Mouse (Mus musculus) liver, embryonic 14.5 days (tissue): ENCODE measurements around the gene Zfp445. TPM values are rescaled to one million over a fixed set of nuclear protein-coding genes. Genes with fewer than 3 reads are reported as not detected.
"Not testable (repeated sequence)": the region's sequence is repeated elsewhere in the genome, so short reads cannot be mapped to it uniquely, and the experiment has no call there.

Source experiments
- ATAC-seq: fragments of 200-750 bp; cut with Nextera tagmentation; 2 replicates; pipeline ENCODE4 v1.8.0; 2017; ENCODE audit warnings: moderate number of reproducible peaks, mild to moderate bottlenecking, moderate library complexity; ENCODE audit not compliant: insufficient read depth
- DNase-seq, 3 experiments: peaks; one replicate each; pipeline ENCODE4 v3.0.0-alpha.2; 2012 to 2013; ENCODE audit warnings: low read depth in 3 of 3, low spot score in 3 of 3
- H3K27ac ChIP-seq: fragments of 300-500 bp; sonication (generic); 2 replicates; pipeline ENCODE4 v1.5.1; 2014; ENCODE audit warnings: moderate library complexity, mild to moderate bottlenecking, control low read depth, inconsistent platforms
- H3K27me3 ChIP-seq: fragments of 300-500 bp; sonication (generic); 2 replicates; pipeline ENCODE4 v1.6.1; 2014; ENCODE audit warnings: mild to moderate bottlenecking, low read length, moderate library complexity; ENCODE audit not compliant: control insufficient read depth, insufficient read depth
- H3K36me3 ChIP-seq: fragments of 300-500 bp; sonication (generic); replicated peaks from 2 replicates; pipeline ENCODE4 v1.6.1; 2014; ENCODE audit warnings: low read depth; ENCODE audit not compliant: control insufficient read depth, insufficient read depth
- H3K4me1 ChIP-seq, 2 experiments: fragments of 200-500 bp in 1 of 2; fragments of 300-500 bp in 1 of 2; sonication (generic) in 1 of 2; replicated peaks; 2 replicates each; pipeline ENCODE4 v1.6.1; 2012 to 2014; ENCODE audit warnings: antibody characterized with exemption in 1 of 2, inconsistent platforms in 1 of 2, low read length in 1 of 2; ENCODE audit not compliant: control insufficient read depth in 2 of 2, insufficient read depth in 2 of 2
- H3K4me2 ChIP-seq: fragments of 300-500 bp; sonication (generic); 2 replicates; pipeline ENCODE4 v1.6.1; 2014; ENCODE audit warnings: low read depth, mild to moderate bottlenecking, control low read depth, moderate library complexity
- H3K4me3 ChIP-seq, 2 experiments: fragments of 200-500 bp in 1 of 2; fragments of 300-500 bp in 1 of 2; sonication (generic) in 1 of 2; 2 replicates each; pipeline ENCODE4 v1.5.1; 2012 to 2014; ENCODE audit warnings: low read depth in 2 of 2, low read length in 2 of 2, mild to moderate bottlenecking in 2 of 2, control low read depth in 1 of 2, inconsistent platforms in 1 of 2, moderate library complexity in 1 of 2; ENCODE audit not compliant: insufficient read depth in 1 of 2
- H3K9ac ChIP-seq: fragments of 300-500 bp; sonication (generic); replicated peaks from 2 replicates; pipeline ENCODE4 v1.6.1; 2014; ENCODE audit warnings: mild to moderate bottlenecking, control low read depth, moderate library complexity
- H3K9me3 ChIP-seq: fragments of 300-500 bp; sonication (generic); 2 replicates; pipeline ENCODE4 v1.6.1; 2016; ENCODE audit warnings: low read length, mixed read lengths; ENCODE audit not compliant: control insufficient read depth
- CTCF ChIP-seq: IDR thresholded peaks from 2 replicates; pipeline ENCODE4 v1.5.1; 2016; ENCODE audit warnings: antibody characterized with exemption, low read depth, control low read depth
- EP300 ChIP-seq: IDR thresholded peaks from 2 replicates; pipeline ENCODE4 v1.6.1; 2016; ENCODE audit warnings: antibody characterized with exemption, low read depth
- WGBS: fragments of 180-500 bp; shearing (Covaris S2); extraction: QIAGEN DNeasy Blood & Tissue Kit; methylation state at CpG from one replicate; pipeline ENCODE4 v1.1.7; 2014; ENCODE audit not compliant: insufficient replicate concordance; 5-methylcytosine and 5-hydroxymethylcytosine counted together
- polyA plus RNA-seq, 2 experiments: library from polyadenylated mRNA; depleted of rRNA in 1 of 2; stranded (reverse) in 1 of 2; unstranded in 1 of 2; fragments of >200 nt; fragmentation: Nextera tagmentation in 1 of 2; extraction: Ambion mirVana in 1 of 2; gene quantifications; 2 replicates each; pipeline versions ENCODE4 v1.2.1 to v1.2.3; 2012 to 2014

Zfp445 gene
- polyA plus RNA-seq, 2 experiments: 14.1 to 18.0 TPM

DNA sequence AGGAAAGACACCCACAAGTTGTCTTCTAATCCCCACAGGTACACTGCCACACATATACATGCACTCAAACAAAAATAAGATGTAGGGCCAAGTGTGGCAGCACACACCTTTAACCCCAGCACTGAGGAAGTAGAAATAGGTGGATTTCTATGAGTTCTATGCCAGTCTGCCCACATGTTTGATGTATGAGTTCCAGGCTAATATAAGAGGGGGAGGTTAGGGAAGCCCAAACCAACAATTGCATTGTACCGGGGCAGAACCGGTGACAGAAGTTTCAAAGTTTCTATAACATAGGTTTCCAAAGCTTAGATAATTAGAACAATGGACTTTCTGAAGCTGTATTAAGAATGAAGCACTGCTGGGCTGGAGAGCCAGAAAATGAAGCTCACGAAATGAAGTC is 958 bp downstream of the Zfp445 start:
- no peak for TF ChIP-seq EP300
- no peak for TF ChIP-seq CTCF
- Histone ChIP-seq H3K4me3 (peak overlapping the region; percentile 63 to 76), H3K4me2 (peak overlapping the region; percentile 64), H3K9ac (peak overlapping the region; percentile 87), H3K27me3 (no peaks in the 10 kb centered on the region), H3K9me3 (peaks cover 14% of the 10 kb centered on the region), H3K36me3 (peaks cover 26% of the 10 kb centered on the region), H3K27ac (no peak overlapping the region), H3K4me1 (peaks cover 15 to 16% of the 10 kb centered on the region in 2 experiments)
- 50% methylated on average over 3 of the region's 3 CpGs for WGBS
- DNase-seq (no peak), ATAC-seq (no peak)

DNA sequence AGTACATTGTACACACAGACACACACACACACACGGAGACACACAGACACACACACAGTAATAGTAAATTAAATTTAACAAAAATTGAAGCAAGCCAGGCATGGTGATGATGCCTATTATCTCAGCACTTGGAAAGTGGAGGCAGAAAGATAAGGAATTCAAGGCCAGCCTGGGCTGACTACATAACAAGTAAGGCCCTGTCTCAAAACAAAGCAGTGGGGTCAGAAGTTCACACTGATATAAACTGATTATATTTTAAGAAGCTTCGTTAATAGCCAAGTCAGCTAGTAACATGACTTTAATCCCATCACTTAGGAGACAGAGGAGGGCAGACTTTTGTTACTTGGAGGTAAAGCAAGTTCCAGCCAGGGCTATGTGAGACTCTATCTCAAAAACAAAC is 2.1 kb downstream of the Zfp445 start:
- ATAC-seq (no peak), DNase-seq (peak in 1 of 3 experiments; percentile 17)
- 52% methylated on average over 2 of the region's 2 CpGs for WGBS
- Histone ChIP-seq H3K9ac (no peak overlapping the region; the same call in 1 of the 2 replicates), H3K4me2 (peak overlapping the region; percentile 64), H3K27ac (no peak overlapping the region), H3K4me1 (peaks cover 15 to 16% of the 10 kb centered on the region in 2 experiments), H3K36me3 (peaks cover 37% of the 10 kb centered on the region), H3K4me3 (peak overlapping the region in 1 of 2 experiments; percentile 14; a peak in 2 of 4 replicates), H3K27me3 (no peaks in the 10 kb centered on the region), H3K9me3 (peaks cover 20% of the 10 kb centered on the region)
- TF ChIP-seq CTCF: no peak
- no peak for TF ChIP-seq EP300

DNA sequence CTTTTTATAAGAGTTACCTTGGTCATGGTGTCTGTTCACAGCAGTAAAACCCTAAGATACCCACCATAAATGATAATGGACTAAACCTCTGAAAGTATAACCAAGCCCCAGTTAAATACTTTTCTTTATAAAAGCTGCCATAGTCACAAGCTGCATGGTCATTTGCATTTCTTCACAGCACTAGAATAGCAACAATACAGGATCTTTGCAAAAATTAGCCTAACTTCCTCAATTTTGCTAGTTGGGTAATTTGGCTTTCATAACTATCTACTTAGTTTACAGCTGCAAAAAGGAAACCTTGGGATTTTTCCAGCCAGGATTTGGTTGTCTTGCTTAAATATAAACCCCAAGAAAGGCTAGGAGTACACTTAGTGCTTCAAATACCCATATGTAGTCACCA is 5.1 kb downstream of the Zfp445 start:
- Histone ChIP-seq H3K4me1 (peaks cover 13 to 15% of the 10 kb centered on the region in 2 experiments), H3K36me3 (peaks cover 62% of the 10 kb centered on the region), H3K27me3 (no peaks in the 10 kb centered on the region), H3K9ac (no peak overlapping the region), H3K4me2 (no peak overlapping the region), H3K9me3 (peaks cover 20% of the 10 kb centered on the region), H3K27ac (no peak overlapping the region), H3K4me3 (no peak overlapping the region)
- no peak for DNase-seq
- TF ChIP-seq EP300: no peak
- TF ChIP-seq CTCF: no peak
- no peak for ATAC-seq

DNA sequence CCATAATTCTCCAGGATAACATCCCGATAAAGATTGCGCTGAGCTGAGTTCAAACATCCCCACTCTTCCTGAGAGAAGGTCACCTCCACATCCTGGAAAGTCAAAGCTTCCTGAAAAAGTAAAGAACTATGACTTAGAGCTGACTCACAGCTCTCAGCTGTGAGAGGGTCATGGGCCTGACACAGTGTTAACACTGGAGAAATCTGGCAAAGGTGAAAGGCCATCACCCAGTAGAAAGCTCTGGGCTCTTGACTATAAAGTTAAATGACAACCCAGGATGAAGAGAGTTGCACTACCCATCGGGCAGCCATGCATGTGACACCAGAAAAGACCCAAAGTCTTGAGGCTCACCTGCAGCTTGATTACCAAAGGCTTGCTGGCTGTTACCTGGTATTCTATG is 9.1 kb downstream of the Zfp445 start:
- DNase-seq: no peak
- ATAC-seq: no peak
- Histone ChIP-seq H3K9ac (no peak overlapping the region), H3K27ac (no peak overlapping the region), H3K4me3 (no peak overlapping the region), H3K4me1 (no peaks in the 10 kb centered on the region), H3K27me3 (no peaks in the 10 kb centered on the region), H3K9me3 (peaks cover 20% of the 10 kb centered on the region), H3K36me3 (peaks cover 87% of the 10 kb centered on the region), H3K4me2 (no peak overlapping the region)
- TF ChIP-seq EP300: no peak
- no peak for TF ChIP-seq CTCF
- WGBS: 89% methylated on average over 3 of the region's 3 CpGs

DNA sequence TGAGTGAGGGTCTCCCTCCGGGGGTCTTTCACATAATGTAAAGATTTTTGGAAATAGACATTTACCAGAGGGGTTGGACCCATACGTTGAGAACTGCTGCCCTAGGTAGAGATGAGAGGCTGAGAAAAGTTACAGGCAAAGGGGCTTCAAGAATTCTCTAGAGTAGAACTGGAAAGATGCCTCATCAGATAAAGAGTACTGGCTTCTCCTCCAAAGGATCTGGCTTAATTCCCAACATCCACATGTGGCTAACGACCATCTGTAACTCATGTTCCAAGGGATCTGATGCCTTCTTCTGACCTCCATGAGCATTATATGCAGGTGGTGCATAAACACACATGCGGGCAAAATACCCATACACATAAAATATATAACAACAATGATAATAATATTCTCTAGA is 10.2 kb downstream of the Zfp445 start:
- peaks cover 12% of the 10 kb centered on the region for H3K9me3 ChIP-seq
- H3K4me2 ChIP-seq: no peak overlapping the region
- H3K9ac ChIP-seq: no peak overlapping the region
- no peak overlapping the region for H3K27ac ChIP-seq
- no peaks in the 10 kb centered on the region for H3K4me1 ChIP-seq
- ATAC-seq (no peak), DNase-seq (no peak)
- no peaks in the 10 kb centered on the region for H3K27me3 ChIP-seq
- 79% methylated on average over 4 of the region's 4 CpGs for WGBS
- no peak for TF ChIP-seq EP300
- TF ChIP-seq CTCF: no peak
- no peak overlapping the region for H3K4me3 ChIP-seq
- H3K36me3 ChIP-seq: peaks cover 77% of the 10 kb centered on the region

DNA sequence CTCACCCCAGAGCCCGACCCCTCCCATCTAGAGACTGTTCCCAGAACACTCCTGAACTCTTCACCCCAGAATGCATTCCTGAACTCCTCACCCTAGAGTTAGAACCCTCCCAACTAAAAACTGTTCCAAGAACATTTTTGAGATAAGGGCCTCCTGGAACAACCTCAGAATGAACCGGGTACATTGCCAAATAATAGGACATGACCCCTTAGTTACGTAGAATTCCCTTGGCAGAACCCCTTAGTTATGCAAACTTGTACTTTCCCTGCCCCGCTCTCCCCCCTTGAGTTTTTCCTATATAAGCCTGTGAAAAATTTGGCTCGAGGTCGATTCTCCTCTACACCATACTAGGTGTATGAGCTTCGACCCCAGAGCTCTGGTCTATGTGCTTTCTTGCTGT is 10.7 kb downstream of the Zfp445 start:
- H3K27me3 ChIP-seq, H3K9me3 ChIP-seq, H3K4me1 ChIP-seq, DNase-seq, H3K4me3 ChIP-seq, H3K4me2 ChIP-seq, ATAC-seq, H3K9ac ChIP-seq, H3K27ac ChIP-seq: not testable (repeated sequence)
- WGBS: 71% methylated on average over 2 of the region's 7 CpGs
- H3K36me3 ChIP-seq: peaks cover 72% of the 10 kb centered on the region
